8 mouse cellular contexts compared by ENCODE assay signal in the genomic region with DNA sequence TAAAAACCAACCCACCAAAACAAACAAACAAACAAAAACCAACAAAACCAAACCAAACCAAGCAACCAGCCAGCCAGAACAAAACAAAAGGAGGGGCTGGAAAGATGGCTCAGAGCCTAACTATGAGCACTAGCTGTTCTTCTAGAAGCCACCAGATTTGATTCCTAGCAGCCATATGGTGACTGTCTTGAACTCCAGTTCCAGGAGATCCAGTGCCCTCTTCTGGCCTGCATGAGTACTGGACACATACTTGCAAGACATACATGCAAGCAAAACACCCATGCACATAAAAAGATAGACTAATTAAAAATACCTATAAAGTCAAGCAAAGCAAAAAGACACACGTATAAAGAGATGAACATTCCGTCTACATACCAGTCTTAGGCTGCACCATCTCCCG. TPM values are rescaled to one million over a fixed set of nuclear protein-coding genes. Genes with fewer than 3 reads are reported as not detected.
DNase-seq lines count a peak whose midpoint lies in the region; ATAC-seq lines count a peak whose summit lies in the region.

No protein-coding gene starts in this region.

- peak; percentile 43 for DNase-seq in heart, postnatal 4 days
- no peak for DNase-seq in heart, adult 8-10 months (ENCODE audit: low spot score)
- peak; percentile 30 to 39 for DNase-seq in B cell, adult 2 months
- DNase-seq in WW6 (ENCODE audit: low read depth, low spot score), result peak; percentile 20
- peak; percentile 50 to 74 for DNase-seq in kidney, postnatal 36 days
- peak; percentile 12 to 23 for DNase-seq in thymus, postnatal 36 days
- DNase-seq in cerebellum, adult 11 months, result no peak

- ATAC-seq in megakaryocyte-erythroid progenitor cell, adult 5-6 weeks (replicated peaks; ENCODE audit: low FRiP score, low TSS enrichment, poor library complexity, severe bottlenecking), result no peak

RNA-seq across cellular contexts. Expression of a gene that starts 43.7 kb away (rescaled TPM):
- 1 to 10 TPM; 8.7 to 9.8 TPM for total RNA-seq in heart, postnatal 4 days (2021)
- total RNA-seq in heart, adult 8-10 months (2022), result 10 to 100 TPM; 11.5 to 12.5 (median 11.7) TPM
- total RNA-seq in megakaryocyte-erythroid progenitor cell, adult 5-6 weeks (2014; fragmentation: Nextera tagmentation), result 1.5 TPM in 1 of 2 replicates, not detected in the other
- total RNA-seq in megakaryocyte-erythroid progenitor cell, adult 5-6 weeks (2017), result 1.1 TPM in 1 of 2 replicates, not detected in the other

RNA-seq across cellular contexts. Expression of a gene that starts 46.1 kb away (rescaled TPM):
- total RNA-seq in heart, postnatal 4 days (2021), result 10 to 100 TPM; 26.3 to 28.0 TPM
- 10 to 100 TPM; 39.7 to 41.2 (median 40.2) TPM for total RNA-seq in heart, adult 8-10 months (2022)
- total RNA-seq in megakaryocyte-erythroid progenitor cell, adult 5-6 weeks (2014; fragmentation: Nextera tagmentation), result 19.1 and 21.5 TPM in 2 replicates
- total RNA-seq in megakaryocyte-erythroid progenitor cell, adult 5-6 weeks (2017), result 17.3 and 19.5 TPM in 2 replicates

Comparison
In these comparisons a context has a peak if more than half of its experiments do, and no peak if none do; other contexts are left out.
1. DNase-seq: peak in heart, postnatal 4 days (single experiment), B cell, adult 2 months (2 of 2), WW6 (single experiment), kidney, postnatal 36 days (2 of 2) and thymus, postnatal 36 days (2 of 2); none in heart, adult 8-10 months (single experiment) and cerebellum, adult 11 months (single experiment).